Mouse (Mus musculus) megakaryocyte, adult 5-6 weeks (primary cell): Measurements from ENCODE around the gene Ehd1. TPM values are rescaled to one million over a fixed set of nuclear protein-coding genes. Genes with fewer than 3 reads are reported as not detected.
"Not testable (repeated sequence)": the region's sequence is repeated elsewhere in the genome, so short reads cannot be mapped to it uniquely, and the experiment has no call there.

Source experiments
- ATAC-seq: 2 replicates; pipeline ENCODE4 v1.8.0; 2016; ENCODE audit warnings: mild to moderate bottlenecking, inconsistent platforms; ENCODE audit not compliant: poor library complexity, severe bottlenecking
- total RNA-seq, 2 experiments: library from RNA; stranded (forward) in 1 of 2; stranded (reverse) in 1 of 2; fragments of 153-499, 151-499 nt in 1 of 2; fragments of 221-1000, 200-1000 nt in 1 of 2; gene quantifications; 2 replicates each; pipeline versions ENCODE4 v1.2.3 to v1.2.4; 2015 to 2017

Gene Ehd1
- total RNA-seq, 2 experiments from 2014 or later, result 24.0 to 27.1 TPM

DNA sequence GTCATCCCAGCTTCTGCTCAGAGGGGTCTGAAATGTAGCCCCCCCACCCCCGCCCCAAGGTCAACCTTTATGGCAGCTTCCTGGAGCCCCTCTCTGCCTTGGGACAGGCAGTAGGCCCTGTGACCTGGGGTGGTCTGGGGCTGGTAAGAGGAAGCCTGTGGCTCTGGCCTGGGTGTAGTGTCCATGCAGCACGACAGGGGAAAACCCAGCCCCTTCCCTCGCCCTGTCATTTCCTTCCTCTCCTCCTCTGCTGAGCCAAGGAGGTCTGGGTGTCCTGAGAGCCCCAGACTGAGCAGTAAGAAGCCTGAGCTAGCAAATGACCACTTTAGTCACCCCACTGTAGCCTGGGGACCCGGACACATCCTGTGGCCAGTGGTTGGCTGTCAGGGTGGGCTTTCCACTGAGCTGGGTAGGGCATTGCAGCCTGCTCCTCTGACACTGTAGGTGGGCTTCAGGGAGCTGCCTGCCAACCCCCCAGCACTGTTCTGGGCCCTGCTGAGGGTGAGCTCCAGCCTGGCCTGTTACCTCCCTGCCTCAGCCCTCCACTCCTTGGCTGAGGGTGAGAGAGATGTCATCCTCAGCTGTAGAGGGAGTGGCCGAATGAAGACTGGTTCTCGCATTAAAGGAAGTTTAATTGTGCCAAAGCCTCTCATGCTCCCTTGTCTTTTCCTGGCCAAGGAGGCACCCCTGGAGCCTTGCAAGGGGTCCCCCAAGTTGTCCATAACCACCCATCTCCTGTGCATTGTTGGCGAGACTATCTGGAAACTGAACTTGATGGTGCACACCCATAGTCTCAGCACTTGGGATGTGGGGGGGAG lies 23.1 kb downstream of the Ehd1 start:
- ATAC-seq, result peak; percentile 62

DNA sequence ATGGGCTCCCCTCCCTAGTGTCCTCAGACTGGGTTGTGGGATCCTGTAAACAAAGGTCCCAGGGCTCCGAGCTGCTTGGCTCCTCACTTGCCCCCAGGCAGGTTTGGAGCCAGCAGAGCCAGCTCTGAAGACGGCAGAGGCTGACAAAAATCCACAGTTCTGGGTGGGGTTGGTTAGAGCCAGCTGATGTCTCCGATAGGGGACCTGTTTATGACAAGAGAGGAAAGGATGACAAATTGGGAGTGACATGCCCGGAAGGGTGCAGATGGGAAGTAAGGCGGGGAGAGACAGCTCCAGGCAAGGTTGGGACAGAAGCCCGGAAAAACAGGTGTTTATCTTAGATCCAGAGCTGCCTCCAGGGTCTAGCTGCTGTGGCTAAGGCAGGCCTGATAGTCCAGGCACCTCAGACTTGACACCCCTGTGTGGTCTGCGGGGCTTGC lies 23.9 kb downstream of the Ehd1 start:
- ATAC-seq, result no peak

DNA sequence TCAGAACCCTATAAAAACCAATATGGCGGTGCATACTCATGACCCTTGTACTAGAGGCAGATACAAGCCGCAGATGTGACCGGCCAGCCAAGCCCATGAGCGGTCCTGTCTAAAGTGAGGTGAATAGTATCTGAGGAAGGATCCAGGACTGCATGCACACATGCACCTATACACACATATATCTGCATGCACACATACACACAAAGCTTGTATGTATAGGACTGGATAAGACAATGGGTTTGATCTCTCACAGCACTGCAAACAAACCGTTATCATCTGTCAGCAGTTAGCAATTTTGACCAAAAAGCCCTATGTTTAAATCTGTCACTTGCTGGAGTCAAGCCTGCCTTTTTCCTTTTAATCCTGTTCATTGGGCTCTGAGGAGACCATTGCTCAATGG lies 25.6 kb downstream of the Ehd1 start:
- no peak for ATAC-seq

DNA sequence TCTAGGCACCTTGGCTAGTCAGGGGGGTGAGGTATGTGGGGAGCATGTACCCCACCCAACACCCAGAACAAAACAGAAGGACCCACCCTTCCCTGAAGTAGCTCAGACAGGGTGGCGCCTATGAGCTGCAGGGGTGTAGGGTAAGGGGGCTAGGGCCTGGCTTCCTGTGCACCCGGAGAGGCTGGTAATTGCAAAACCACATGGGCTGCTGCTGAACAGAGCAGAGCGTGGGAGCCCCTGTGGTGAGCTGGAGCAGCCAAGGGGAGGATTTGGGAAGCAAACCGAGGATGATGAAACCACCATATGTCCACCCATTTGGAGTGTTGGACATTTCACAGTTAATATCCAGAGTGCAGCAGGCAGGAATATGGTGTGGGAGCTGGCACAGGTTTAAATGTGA lies 26.0 kb downstream of the Ehd1 start:
- ATAC-seq, result no peak

DNA sequence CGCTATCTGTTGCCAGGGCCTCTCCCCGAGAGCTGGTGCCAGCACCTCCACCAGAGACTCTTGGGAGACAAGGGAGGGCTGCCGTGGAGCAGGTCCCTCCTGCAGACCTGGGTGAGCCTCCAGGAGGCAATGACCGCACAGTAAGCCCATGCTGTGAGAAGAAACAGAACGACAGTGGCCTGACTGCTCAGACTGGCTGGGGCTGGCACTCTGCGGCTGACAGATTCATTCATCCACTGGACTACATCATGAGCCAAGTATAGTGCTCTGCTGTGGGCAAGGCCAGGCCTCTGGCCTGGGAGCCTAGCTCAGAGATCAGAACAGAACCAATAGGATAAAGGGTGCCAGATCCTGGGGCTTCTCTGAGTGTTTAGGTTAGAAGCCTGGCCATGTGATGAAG lies 27.3 kb downstream of the Ehd1 start:
- no peak for ATAC-seq

DNA sequence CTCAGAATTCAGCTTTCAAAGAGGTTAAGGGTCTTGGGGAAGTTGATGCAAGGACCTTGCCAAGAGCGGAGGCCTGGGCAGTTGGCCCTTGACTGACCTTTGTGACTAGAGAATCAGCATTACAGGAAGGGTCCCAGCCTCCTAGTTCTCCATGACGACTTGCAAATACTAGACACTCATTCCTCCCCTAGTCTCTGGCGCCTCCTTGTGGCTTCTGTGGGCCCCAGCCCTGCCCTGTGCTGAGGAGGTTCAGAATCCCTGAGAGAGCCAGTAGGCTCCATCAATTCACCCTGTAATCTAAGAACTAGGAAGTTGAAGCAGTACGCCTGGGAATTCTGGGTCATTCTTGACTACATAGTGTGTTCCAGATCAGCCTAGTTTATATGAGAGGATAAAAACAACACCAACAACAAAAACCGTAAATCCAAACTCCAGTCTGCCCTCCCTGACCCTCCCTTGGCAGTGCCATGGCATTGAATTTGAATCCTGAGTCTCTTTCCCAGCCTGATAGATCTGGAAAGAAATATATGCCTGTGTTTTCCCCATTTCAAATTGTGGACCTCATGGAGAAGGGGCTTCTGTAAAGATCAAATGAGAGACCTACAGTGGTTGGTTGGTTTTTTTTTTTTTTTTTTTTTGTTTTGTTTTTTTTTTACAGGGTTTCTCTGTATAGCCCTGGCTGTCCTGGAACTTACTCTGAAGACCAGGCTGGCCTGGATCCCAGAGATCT lies 28.4 kb downstream of the Ehd1 start:
- ATAC-seq, result peak; percentile 74

DNA sequence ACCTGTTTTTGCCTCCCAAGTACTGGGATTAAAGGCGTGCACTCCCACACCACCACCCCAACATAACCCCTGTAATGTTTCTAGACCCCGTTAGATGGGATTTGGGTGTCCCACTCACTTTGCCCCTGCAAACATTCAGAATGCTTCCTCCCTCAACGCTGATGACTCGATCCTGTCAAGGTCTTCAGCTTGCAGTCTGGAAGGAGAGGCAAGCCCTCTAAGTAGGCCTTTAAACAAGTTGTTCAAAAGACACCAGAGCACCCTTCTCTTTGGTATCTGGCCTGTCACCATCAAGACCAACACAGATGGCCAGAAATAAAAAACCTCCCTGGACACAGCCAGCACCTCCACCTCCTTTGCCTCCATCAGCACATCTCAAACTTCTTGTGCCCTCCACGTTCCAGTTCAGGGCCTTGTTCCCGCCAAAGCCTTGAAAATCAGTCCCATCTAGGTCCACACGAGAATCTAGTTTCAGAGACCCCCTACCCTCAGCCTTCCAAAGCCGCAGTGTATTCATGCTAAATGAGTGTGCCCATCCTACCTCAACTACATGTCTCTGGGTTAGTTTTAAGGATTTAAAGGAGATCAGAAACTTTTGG lies 29.1 kb downstream of the Ehd1 start:
- no peak for ATAC-seq

DNA sequence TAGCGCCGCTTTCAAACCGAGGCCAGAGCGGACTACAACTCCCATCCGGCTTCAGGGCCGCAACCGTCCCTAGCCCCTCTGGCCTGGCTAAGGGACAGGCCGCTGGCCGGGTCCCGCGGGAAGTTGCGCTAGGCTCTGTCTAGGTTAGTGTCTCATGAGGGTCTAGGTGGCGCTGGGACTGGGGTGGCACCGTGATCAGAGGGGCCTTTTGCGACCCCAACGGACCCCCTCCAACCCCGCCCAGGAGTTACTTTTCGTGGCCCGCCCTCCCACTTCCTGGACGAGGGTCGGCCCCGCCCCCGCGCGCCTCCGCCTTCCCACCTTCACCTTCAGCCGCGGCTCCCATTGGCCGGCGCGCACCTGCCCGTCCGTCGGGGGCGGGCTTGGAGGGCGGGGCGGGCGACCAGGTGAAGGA lies 29.6 kb downstream of the Ehd1 start, which contains the start of gene Cdc42bpg:
Gene Cdc42bpg, plus strand, starts transcription at position 320 of the 415 bp plus-strand sequence.
- peak; percentile 77 for ATAC-seq

DNA sequence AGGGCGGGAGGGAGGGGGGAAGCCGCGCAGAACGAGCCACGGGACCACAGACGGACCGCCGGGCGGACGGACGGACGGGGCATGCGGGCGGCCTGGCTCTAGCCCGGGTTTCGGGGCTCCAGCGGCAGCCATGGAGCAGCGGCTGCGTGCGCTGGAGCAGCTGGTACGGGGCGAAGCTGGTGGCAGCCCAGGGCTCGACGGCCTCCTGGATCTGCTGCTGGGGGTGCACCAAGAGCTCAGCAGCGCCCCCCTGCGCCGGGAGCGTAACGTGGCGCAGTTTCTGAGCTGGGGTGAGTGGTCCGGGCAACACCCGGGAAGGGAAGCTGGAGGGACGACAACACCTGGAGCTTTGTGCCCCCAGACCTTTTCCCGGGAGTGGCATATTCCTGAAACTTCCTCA lies 30.1 kb downstream of the Ehd1 start:
- peak; percentile 73 for ATAC-seq

DNA sequence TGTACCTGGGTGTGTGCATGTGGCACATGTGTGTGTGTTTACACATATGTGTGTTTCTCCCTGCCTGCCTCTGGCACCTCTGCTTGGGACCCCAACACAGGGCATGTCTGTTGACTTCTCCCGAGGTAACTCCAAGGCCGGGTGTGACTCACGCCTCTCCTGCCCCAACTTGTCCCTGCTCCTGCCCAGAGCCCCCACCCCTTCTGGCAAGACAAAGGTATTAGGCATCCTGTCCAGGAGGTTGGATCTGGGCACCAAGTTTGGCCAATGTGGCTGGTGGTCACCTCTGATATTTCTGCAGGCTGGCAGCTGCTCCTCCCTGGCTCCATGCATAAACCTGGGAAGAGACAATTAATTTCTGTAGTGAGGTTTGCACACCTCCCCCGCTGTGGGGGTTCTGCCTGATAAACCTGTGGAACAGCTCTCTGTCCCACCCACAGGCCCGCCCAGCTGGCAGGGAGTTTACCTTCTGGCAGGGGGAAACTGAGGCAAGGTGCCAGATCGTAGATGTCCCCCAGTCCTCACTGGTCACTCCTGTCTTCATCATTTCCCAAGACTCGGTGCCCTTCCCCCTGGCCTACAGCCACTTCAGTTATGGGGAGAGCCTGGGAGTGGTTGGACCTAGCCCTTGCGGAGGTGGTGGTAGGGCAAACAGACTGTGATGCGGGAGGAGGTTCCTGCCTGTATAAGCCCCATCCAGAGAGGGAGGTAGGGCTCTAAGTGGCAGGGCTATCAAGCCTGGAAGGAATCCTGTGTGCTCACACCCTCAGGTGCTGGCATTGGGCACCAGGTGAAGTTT lies 31.4 kb downstream of the Ehd1 start:
- ATAC-seq, result no peak

DNA sequence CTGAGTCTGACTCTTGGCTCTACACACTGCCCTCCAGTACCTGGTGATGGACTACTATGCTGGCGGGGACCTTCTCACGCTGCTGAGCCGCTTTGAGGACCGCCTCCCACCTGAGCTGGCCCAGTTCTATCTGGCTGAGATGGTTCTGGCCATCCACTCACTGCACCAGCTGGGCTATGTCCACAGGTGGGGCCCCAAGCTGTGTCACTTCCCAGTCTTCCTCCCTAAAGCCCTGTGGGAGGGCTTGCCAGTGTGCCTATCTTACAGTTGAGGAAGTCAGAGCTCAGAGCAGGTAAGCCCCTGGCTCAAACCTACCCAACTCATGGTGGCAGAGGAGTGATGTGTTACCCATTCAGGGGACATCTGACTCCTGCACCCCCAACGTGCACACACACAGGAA lies 33.7 kb downstream of the Ehd1 start:
- ATAC-seq, result no peak

DNA sequence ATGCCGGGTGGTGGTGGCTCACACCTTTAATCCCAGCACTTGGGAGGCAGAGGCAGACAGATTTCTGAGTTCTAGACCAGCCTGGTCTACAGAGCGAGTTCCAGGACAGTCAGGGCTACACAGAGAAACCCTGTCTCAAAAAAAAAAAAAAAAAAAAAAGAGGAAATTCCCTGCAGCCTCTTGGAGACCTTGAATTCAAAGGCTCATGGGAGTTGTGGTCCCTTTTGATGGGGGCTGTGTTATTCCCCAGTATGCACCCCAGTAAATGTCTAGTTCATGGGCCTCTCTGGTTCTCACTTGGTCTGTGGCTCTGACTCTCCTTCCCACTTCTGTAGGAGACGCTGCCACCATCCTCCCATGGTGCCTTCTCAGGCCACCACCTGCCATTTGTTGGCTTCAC lies 35.3 kb downstream of the Ehd1 start:
- ATAC-seq, result not testable (repeated sequence)

DNA sequence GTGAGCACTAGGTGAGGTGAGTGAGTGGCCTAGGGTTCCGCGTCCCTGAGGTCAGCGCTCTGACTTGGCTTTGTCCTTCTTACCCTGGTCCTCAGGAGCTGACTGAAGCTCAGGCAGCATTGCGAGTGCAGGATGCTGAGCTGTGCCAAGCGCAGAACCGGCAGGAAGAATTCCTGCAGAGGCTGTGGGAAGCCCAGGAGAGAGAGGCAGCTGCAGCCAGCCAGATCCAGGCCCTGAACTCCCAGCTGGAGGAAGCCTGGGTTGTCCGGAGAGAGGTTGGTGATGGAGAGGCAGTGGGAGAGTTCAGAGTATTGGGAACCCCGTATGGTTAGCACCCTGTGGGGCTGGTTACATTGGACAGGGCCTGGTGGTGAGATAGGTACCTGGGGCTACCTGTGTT lies 37.3 kb downstream of the Ehd1 start:
- ATAC-seq, result no peak

DNA sequence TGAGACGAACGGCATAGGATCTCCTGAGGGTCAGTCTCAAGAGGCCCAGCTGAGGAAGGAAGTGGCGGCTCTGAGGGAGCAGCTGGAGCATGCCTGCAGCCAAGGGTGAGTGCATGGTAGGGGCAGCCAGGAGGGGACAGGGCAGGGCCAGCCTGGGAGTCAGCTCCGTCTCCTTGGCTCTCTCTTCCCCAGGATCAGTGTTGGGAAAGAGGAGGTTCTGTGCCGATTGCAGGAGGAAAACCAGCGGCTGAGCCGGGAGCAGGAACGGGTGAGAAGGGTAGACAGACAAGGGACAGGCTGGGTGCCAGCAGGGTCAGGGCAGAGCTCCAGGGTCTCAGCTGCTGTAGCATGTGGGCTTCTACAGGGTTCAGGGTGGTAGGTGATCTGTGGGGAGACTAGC lies 38.0 kb downstream of the Ehd1 start:
- no peak for ATAC-seq

DNA sequence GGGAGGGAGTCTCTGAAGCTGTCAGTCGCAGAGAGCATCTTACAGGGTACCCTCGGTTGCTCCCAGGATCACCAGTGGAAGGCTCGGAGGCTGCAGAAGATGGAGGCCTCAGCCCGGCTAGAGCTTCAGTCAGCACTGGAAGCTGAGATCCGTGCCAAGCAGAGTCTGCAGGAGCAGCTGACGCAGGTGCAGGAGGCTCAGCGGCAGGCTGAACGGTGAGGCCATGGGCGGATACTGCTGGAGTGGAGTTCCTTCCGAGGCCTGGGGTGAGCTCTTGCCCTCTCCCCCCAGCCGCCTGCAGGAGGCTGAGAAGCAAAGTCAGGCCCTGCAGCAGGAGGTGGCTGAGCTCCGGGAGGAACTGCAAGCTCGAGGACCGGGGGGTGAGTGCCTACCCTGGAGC lies 39.0 kb downstream of the Ehd1 start:
- no peak for ATAC-seq

DNA sequence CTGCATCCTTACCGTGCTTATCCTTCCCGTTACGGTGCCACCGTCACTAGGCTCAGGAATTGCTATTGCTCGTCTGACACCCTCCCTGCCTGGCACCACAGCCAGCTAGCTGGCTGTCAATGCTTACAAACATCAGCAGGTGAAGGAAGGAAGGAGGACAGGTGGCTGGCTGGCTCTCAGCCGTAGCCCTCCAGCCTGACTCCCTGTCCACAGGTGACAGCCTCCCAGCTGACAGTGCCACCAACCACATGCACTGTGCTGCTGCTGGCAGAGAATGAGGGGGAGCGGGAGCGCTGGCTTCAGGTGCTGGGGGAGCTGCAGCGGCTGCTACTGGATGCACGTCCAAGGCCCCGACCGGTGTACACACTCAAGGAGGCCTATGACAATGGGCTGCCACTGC lies 41.6 kb downstream of the Ehd1 start:
- ATAC-seq, result no peak

DNA sequence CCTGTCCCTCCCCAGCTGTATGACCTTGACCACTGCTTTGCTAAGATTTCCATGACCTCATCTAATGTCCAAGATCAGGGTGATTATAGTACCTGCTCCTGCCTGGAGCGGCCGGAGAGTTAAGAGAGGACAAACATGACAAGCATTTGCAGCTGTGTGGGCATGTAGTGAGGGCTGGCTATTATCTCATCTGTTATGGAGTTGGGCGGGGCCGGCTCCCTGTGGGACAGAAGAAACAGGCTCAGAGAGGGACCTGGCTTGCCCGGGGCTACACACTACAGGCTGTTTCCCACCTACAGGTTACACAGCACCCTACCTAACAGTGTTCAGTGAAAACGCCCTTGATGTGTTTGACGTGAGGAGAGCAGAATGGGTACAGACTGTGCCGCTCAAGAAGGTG lies 44.8 kb downstream of the Ehd1 start:
- ATAC-seq, result no peak

DNA sequence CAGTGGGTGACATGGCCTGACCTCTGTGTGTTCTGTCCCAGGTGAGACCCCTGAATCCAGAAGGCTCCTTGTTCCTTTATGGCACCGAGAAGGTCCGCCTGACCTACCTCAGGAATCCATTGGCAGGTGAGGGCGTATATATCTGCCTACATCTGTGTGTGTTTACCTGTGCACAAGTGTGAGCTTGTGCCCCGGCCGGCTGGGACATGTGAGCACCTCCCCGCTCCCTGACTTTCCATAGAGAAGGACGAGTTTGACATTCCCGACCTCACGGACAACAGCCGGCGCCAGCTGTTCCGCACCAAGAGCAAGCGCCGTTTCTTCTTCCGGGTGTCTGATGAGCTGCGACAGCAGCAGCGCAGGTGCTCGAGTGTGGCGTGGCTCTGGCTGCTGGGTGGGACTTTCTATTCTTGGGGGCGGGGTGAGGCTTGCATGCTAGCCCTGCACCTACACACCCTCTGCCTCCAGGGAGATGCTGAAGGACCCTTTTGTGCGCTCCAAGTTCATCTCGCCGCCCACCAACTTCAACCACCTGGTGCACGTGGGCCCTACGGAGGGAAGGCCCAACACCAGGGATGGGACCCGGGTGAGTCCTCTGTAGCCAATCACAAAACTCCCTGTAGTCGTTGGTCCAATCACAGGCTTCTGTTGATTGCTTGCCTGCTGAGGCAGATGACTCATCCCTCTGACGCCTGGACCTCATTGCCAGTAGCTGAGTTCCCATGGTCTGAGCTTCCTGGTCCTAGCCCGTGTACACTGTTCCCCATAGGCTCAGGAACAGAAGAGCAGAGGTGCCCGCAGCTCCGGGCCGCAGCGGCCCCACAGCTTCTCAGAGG lies 45.5 kb downstream of the Ehd1 start:
- no peak for ATAC-seq

DNA sequence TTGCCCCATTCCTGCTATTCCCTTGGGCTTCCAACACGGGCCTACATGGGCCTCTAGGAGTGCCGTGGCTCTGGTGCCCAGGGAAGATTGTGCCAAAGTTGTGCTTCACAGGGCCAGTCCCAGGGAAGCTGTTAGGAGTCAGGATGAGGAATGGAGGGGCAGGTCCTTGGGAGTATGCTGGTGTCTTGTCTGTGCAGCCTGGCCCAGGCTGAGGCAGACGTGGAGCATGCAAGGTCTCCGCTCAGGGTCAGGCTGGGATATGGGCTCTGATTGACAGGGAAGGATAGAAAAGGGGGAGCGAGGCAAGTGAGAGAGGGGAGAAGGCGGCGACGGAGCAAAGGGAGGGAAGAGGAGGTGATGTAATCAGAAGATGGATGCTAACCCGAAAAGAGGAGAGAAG lies 48.2 kb downstream of the Ehd1 start:
- ATAC-seq, result no peak

DNA sequence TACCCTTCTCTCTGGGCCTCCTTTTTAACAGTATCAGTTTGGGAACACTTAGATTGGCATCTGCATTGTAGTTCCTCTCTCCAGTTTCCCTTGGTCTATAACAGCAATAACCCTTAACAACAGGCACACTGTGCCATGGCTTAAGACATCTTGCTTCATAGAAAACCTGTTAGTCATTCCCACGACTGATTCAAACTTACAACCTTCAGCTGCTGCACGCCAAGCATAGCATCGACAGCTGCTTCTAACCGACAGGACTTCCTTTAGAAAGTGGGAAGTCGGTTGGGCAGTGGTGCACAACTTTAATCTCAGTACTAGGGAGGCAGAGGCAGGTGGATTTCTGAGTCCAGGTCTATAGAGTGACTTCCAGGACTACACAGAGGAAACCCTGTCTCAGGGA lies 54.7 kb downstream of the Ehd1 start:
- ATAC-seq, result no peak
